Mouse (Mus musculus) kidney, adult 9 months (tissue): ENCODE measurements around the gene Pip5k1c.

Source experiments
- DNase-seq: peaks from one replicate; pipeline ENCODE4 v3.0.0; 2022

Gene Pip5k1c

GRCm38 (mm10) chr10:81351678-81352291 is 59.0 kb downstream of the Pip5k1c start:
- DNase-seq: no peak

- DNase-seq: no peak
Measured at GRCm38 (mm10) chr10:81354738-81355477, 62.1 kb downstream of the Pip5k1c start.

- no peak for DNase-seq
Measured at GRCm38 (mm10) chr10:81355533-81355932, 62.8 kb downstream of the Pip5k1c start.

GRCm38 (mm10) chr10:81356352-81356990 is 63.7 kb downstream of the Pip5k1c start:
- peak; percentile 63 for DNase-seq

GRCm38 (mm10) chr10:81356991-81357844 is 64.5 kb downstream of the Pip5k1c start, which contains the start of gene Mfsd12:
TSS of gene Mfsd12 (plus strand) at chr10:81357491.
- peak; percentile 89 for DNase-seq

GRCm38 (mm10) chr10:81358209-81358608 is 65.4 kb downstream of the Pip5k1c start:
- no peak for DNase-seq

GRCm38 (mm10) chr10:81358841-81359240 is 66.1 kb downstream of the Pip5k1c start:
- peak; percentile 74 for DNase-seq

- no peak for DNase-seq
Measured at GRCm38 (mm10) chr10:81360721-81361120, 68.0 kb downstream of the Pip5k1c start.

- DNase-seq: no peak
Measured at GRCm38 (mm10) chr10:81362336-81362949, 69.7 kb downstream of the Pip5k1c start.

GRCm38 (mm10) chr10:81363436-81364346 is 70.9 kb downstream of the Pip5k1c start:
- DNase-seq: no peak

- DNase-seq: no peak
Measured at GRCm38 (mm10) chr10:81364666-81365065, 71.9 kb downstream of the Pip5k1c start.

GRCm38 (mm10) chr10:81365073-81365472 is 72.3 kb downstream of the Pip5k1c start:
- DNase-seq: no peak

- DNase-seq: no peak
Measured at GRCm38 (mm10) chr10:81365672-81366476, 73.1 kb downstream of the Pip5k1c start, which contains the start of gene 4930404N11Rik. TSS of gene 4930404N11Rik (minus strand) at chr10:81365816.

GRCm38 (mm10) chr10:81366477-81367206 is 73.9 kb downstream of the Pip5k1c start:
- DNase-seq: no peak

GRCm38 (mm10) chr10:81367207-81367495 is 74.4 kb downstream of the Pip5k1c start:
- DNase-seq: no peak
